Mouse (Mus musculus): Measurements from ENCODE around the gene Lag3. TPM values are rescaled to one million over a fixed set of nuclear protein-coding genes. Genes with fewer than 3 reads are reported as not detected.

Gene Lag3
- polyA plus RNA-seq (2014; fragmentation: Nextera tagmentation; extraction: Ambion mirVana), result 1.6 and 1.7 TPM in 2 replicates

DNA sequence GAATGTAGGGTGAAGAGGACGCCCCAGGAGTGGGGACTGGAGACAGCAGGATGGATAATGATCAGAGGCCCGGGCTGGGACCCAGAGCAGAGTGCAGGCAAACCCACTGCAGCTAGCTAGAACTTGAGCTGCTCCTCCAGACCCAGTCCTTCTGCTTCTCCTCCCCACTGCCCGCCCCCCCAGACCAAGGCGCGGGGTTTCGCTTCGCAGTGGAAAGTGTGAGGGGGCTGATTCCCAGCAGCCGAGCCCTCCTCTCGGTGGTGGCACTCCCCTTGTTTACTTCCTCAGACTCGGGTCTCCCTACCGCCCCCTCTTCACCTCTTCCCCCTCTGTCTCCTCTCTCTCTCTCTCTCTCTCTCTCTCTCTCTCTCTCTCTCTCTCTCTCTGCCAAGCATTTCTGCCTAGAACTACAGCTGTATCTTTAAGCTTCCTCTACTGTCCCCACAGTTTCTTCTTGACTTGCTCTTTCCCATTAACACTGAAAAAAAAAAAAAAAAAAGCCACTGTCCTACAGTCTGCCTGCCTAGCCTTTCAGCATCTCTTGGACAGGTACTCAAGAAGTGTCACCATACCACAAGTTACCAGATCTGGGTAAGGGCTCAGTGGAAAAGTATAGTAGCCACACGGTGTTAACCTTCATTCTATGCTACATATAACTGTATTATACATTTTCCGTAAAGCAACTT, at the start of gene Lag3:
Gene Lag3, minus strand, starts transcription at position 173 of the 686 bp plus-strand sequence.
- ATAC-seq (ENCODE audit: low FRiP score, low TSS enrichment), result no peak
- 20% methylated on average over 11 of the region's 13 CpGs for WGBS
- H3K9me3 ChIP-seq (ENCODE audit: control insufficient read depth, low read length), result no peaks in the 10 kb centered on the region
- H3K27ac ChIP-seq (ENCODE audit: low read depth, low read length), result no peak within 1 kb of the TSS
- H3K9ac ChIP-seq (ENCODE audit: low read depth, low read length), result no peak within 1 kb of the TSS
- peaks cover 32% of the 10 kb centered on the region for H3K4me1 ChIP-seq (ENCODE audit: control insufficient read depth, insufficient read depth, low read length)
- no peak within 1 kb of the TSS for H3K4me3 ChIP-seq (ENCODE audit: low read length)
- H3K4me2 ChIP-seq (replicated peaks; ENCODE audit: low read depth, low read length), result no peak within 1 kb of the TSS; the same call in 1 of the 2 replicates
- H3K36me3 ChIP-seq (ENCODE audit: control insufficient read depth, insufficient read depth, low read length), result peaks cover 22% of the 10 kb centered on the region
- H3K27me3 ChIP-seq (ENCODE audit: control insufficient read depth, insufficient read depth, low read length), result 0 out of 2 replicates have a peak, but pooled peaks cover 3% of the 10 kb centered on the region

DNA sequence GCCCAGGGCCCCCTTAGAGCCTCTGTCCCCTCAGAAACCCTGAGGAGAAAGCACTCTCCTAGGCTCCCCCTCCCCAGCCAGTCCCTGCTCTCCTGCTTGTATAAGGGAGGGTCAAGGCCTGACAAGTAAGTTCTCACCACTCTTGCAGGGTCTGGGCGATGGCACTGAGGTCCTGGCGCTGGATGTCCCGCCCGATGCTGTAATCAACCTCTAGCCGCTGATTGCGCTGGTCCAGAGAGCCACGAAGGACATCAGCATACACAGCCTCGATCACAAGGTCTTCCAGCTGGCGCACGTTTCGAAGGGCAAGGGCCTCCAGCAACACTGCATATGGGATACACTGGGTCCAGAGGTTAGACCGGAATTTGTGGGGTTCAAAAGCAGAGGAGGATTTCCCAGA, 49.5 kb upstream of the Lag3 start:
- Histone ChIP-seq H3K4me3 (ENCODE audit: low read length) (no peak overlapping the region), H3K36me3 (ENCODE audit: control insufficient read depth, insufficient read depth, low read length) (peaks cover 52% of the 10 kb centered on the region), H3K9me3 (ENCODE audit: control insufficient read depth, low read length) (no peaks in the 10 kb centered on the region), H3K4me1 (ENCODE audit: control insufficient read depth, insufficient read depth, low read length) (peaks cover 6% of the 10 kb centered on the region; the same call in 1 of the 2 replicates), H3K27me3 (ENCODE audit: control insufficient read depth, insufficient read depth, low read length) (no peaks in the 10 kb centered on the region), H3K9ac (ENCODE audit: low read depth, low read length) (no peak overlapping the region), H3K27ac (ENCODE audit: low read depth, low read length) (no peak overlapping the region), H3K4me2 (replicated peaks; ENCODE audit: low read depth, low read length) (no peak overlapping the region)
- ATAC-seq (ENCODE audit: low FRiP score, low TSS enrichment), result no peak
- 93% methylated on average over 12 of the region's 12 CpGs for WGBS

DNA sequence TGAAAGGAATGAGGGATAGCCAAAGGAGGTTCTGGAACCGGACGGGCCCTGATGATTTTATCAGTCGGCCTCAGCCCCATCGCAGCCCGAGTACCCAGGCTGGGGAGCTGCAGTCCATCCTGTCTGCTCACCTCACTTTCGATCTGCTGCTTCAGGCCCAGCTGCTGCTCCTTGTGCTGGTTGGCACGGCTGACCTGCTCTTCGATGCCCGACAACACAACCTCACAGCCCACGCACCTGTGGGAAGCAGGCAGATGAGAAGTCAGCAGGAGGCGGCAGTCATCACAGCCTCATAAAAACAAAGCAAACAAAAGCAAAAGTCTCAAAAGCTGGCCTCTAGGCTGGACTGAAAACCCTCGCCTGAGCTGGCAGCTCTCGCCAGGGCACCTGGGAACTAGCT, 48.5 kb upstream of the Lag3 start:
- H3K9ac ChIP-seq (ENCODE audit: low read depth, low read length), result no peak overlapping the region
- peaks cover 56% of the 10 kb centered on the region for H3K36me3 ChIP-seq (ENCODE audit: control insufficient read depth, insufficient read depth, low read length)
- H3K27ac ChIP-seq (ENCODE audit: low read depth, low read length), result no peak overlapping the region
- 88% methylated on average over 13 of the region's 13 CpGs for WGBS
- H3K4me3 ChIP-seq (ENCODE audit: low read length), result no peak overlapping the region
- H3K4me2 ChIP-seq (replicated peaks; ENCODE audit: low read depth, low read length), result no peak overlapping the region
- no peaks in the 10 kb centered on the region for H3K27me3 ChIP-seq (ENCODE audit: control insufficient read depth, insufficient read depth, low read length)
- peaks cover 6% of the 10 kb centered on the region; the same call in 1 of the 2 replicates for H3K4me1 ChIP-seq (ENCODE audit: control insufficient read depth, insufficient read depth, low read length)
- no peak for ATAC-seq (ENCODE audit: low FRiP score, low TSS enrichment)
- H3K9me3 ChIP-seq (ENCODE audit: control insufficient read depth, low read length), result no peaks in the 10 kb centered on the region

DNA sequence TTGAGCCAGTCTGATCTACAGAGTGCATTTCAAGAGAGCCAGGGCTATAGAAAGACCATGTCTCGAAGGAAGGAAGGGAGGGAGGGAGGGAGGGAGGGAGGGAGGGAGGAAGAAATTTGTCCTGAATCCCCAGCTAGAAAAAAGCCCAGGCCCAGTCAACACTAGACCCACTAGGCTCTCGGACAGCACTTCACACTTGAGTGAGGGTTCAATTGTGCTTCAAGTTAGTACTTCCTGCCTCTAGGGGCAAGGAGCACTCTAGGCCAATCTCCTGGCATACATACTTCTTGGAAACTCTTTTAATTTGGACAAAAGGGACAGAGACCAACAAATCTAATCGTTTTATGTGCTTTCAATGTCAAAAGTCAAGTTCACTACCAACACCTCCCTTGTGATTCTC, 46.6 kb upstream of the Lag3 start:
- Histone ChIP-seq H3K27ac (ENCODE audit: low read depth, low read length) (no peak overlapping the region), H3K4me2 (replicated peaks; ENCODE audit: low read depth, low read length) (no peak overlapping the region), H3K4me1 (ENCODE audit: control insufficient read depth, insufficient read depth, low read length) (no peaks in the 10 kb centered on the region), H3K4me3 (ENCODE audit: low read length) (no peak overlapping the region), H3K36me3 (ENCODE audit: control insufficient read depth, insufficient read depth, low read length) (peaks cover 56% of the 10 kb centered on the region), H3K9me3 (ENCODE audit: control insufficient read depth, low read length) (no peaks in the 10 kb centered on the region), H3K9ac (ENCODE audit: low read depth, low read length) (no peak overlapping the region), H3K27me3 (ENCODE audit: control insufficient read depth, insufficient read depth, low read length) (no peaks in the 10 kb centered on the region)
- 63% methylated on average over 3 of the region's 3 CpGs for WGBS
- ATAC-seq (ENCODE audit: low FRiP score, low TSS enrichment), result no peak

DNA sequence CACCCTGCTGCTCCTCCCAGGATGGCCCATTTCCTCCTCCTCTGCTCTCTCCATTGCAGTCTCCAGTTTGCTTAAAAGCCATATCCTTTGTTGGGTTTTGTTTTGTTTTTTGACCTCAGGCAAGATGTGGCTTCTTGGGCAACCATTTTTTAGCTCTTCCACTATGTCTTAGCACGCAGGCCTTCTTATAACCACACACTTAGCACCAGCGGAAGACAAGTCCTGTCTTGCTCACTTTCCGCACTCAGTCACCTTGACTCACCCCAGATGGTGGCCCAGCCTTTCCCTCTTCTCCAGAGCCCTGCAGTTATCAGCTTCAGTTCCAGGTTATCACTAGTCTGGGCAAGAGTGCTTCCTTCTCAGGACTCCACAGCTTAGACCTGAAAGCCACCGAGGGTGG, 43.7 kb upstream of the Lag3 start:
- H3K27ac ChIP-seq (ENCODE audit: low read depth, low read length), result no peak overlapping the region
- 91% methylated on average over 4 of the region's 4 CpGs for WGBS
- H3K27me3 ChIP-seq (ENCODE audit: control insufficient read depth, insufficient read depth, low read length), result no peaks in the 10 kb centered on the region
- H3K4me3 ChIP-seq (ENCODE audit: low read length), result no peak overlapping the region
- H3K4me1 ChIP-seq (ENCODE audit: control insufficient read depth, insufficient read depth, low read length), result no peaks in the 10 kb centered on the region
- no peak for ATAC-seq (ENCODE audit: low FRiP score, low TSS enrichment)
- H3K9ac ChIP-seq (ENCODE audit: low read depth, low read length), result no peak overlapping the region
- no peak overlapping the region for H3K4me2 ChIP-seq (replicated peaks; ENCODE audit: low read depth, low read length)
- H3K36me3 ChIP-seq (ENCODE audit: control insufficient read depth, insufficient read depth, low read length), result peaks cover 36% of the 10 kb centered on the region
- H3K9me3 ChIP-seq (ENCODE audit: control insufficient read depth, low read length), result peaks cover 4% of the 10 kb centered on the region

DNA sequence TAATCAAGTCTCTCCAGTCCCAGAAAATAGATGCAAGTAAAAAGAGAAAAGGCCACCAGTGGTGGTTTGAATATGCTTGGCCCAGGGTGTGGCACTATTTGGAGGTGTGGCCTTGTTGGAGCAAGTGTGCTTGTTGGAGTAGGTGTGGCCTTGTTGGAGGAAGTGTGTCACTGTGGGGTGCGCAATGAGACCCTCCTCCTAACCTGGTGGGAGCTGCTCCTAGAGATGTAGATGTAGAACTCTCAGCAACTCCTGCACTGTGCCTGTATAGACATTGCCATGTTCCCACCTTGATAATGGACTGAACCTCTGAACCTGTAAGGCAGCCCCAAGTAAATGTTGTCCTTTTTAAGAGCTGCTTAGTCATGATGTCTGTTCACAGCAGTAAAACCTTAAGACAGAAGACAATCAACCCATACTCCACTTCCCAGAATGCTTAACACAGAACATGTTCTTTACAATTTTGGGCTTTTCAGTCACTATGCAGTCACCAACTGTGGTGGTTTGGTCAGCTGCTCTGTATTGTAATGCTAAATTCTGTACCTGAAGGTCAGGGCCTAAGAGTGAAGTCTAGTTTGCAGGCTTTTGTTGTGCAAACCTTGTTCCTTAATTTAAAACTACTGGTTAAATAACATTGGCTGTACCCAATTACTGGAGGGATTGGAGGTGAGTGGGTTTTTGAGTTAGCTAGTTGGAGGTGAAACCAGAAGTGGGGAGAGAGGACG, 42.6 kb upstream of the Lag3 start:
- Histone ChIP-seq H3K4me3 (ENCODE audit: low read length) (no peak overlapping the region), H3K4me1 (ENCODE audit: control insufficient read depth, insufficient read depth, low read length) (no peaks in the 10 kb centered on the region), H3K36me3 (ENCODE audit: control insufficient read depth, insufficient read depth, low read length) (peaks cover 25% of the 10 kb centered on the region), H3K9ac (ENCODE audit: low read depth, low read length) (no peak overlapping the region), H3K27ac (ENCODE audit: low read depth, low read length) (no peak overlapping the region), H3K4me2 (replicated peaks; ENCODE audit: low read depth, low read length) (no peak overlapping the region), H3K27me3 (ENCODE audit: control insufficient read depth, insufficient read depth, low read length) (no peaks in the 10 kb centered on the region), H3K9me3 (ENCODE audit: control insufficient read depth, low read length) (peaks cover 4% of the 10 kb centered on the region)
- no peak for ATAC-seq (ENCODE audit: low FRiP score, low TSS enrichment)
- WGBS, result 92% methylated on average over 2 of the region's 2 CpGs

DNA sequence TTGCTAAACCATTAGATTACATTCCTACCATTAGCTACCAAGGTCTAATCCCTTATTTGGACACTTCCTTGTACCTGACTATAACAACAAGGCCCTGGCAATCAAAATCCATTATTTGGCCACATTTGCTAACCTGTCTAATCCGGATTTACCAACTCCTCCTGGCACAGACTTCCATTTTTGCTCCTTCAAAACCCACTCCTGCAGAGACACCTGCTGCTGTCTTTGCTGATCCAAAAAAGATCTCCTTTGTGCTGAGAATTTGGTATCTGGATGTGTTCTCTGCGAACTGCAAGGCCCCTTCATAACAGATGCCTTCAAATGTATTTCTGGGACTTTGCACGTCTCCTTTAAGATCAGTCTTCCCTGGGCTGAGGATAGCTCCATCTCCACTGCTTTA, 32.0 kb upstream of the Lag3 start:
- no peak overlapping the region for H3K9ac ChIP-seq (ENCODE audit: low read depth, low read length)
- H3K27me3 ChIP-seq (ENCODE audit: control insufficient read depth, insufficient read depth, low read length), result no peaks in the 10 kb centered on the region
- no peaks in the 10 kb centered on the region for H3K4me1 ChIP-seq (ENCODE audit: control insufficient read depth, insufficient read depth, low read length)
- H3K4me2 ChIP-seq (replicated peaks; ENCODE audit: low read depth, low read length), result no peak overlapping the region
- no peak overlapping the region for H3K4me3 ChIP-seq (ENCODE audit: low read length)
- no peak for ATAC-seq (ENCODE audit: low FRiP score, low TSS enrichment)
- no peak overlapping the region for H3K27ac ChIP-seq (ENCODE audit: low read depth, low read length)
- WGBS, result 92% methylated on average over 3 of the region's 3 CpGs
- no peaks in the 10 kb centered on the region for H3K9me3 ChIP-seq (ENCODE audit: control insufficient read depth, low read length)
- H3K36me3 ChIP-seq (ENCODE audit: control insufficient read depth, insufficient read depth, low read length), result peaks cover 9% of the 10 kb centered on the region; the same call in 1 of the 2 replicates

DNA sequence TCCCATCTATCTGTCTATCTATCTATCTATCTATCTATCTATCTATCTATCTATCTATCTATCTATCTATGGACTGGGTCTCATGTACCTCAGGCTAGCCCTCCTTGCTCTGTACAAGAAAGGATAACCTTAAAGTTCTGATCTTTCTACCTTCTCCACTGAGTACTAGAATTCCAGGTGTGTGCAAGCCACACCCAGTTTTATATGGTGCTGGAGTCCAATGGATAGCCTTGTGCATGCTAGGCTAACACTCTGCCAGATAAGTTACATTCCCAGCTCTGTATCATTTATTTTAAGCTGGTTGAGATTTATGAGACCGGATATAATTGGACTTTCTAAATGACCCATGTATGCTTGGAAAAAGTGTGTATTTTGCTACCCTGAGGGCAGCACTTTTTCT, 30.2 kb upstream of the Lag3 start:
- H3K36me3 ChIP-seq (ENCODE audit: control insufficient read depth, insufficient read depth, low read length), result peaks cover 27% of the 10 kb centered on the region
- H3K4me3 ChIP-seq (ENCODE audit: low read length), result no peak overlapping the region
- no peak overlapping the region for H3K4me2 ChIP-seq (replicated peaks; ENCODE audit: low read depth, low read length)
- no peak for ATAC-seq (ENCODE audit: low FRiP score, low TSS enrichment)
- WGBS, result 96% methylated on average over 1 of the region's 1 CpGs
- no peaks in the 10 kb centered on the region for H3K27me3 ChIP-seq (ENCODE audit: control insufficient read depth, insufficient read depth, low read length)
- no peaks in the 10 kb centered on the region for H3K9me3 ChIP-seq (ENCODE audit: control insufficient read depth, low read length)
- no peak overlapping the region for H3K9ac ChIP-seq (ENCODE audit: low read depth, low read length)
- no peaks in the 10 kb centered on the region for H3K4me1 ChIP-seq (ENCODE audit: control insufficient read depth, insufficient read depth, low read length)
- H3K27ac ChIP-seq (ENCODE audit: low read depth, low read length), result no peak overlapping the region

DNA sequence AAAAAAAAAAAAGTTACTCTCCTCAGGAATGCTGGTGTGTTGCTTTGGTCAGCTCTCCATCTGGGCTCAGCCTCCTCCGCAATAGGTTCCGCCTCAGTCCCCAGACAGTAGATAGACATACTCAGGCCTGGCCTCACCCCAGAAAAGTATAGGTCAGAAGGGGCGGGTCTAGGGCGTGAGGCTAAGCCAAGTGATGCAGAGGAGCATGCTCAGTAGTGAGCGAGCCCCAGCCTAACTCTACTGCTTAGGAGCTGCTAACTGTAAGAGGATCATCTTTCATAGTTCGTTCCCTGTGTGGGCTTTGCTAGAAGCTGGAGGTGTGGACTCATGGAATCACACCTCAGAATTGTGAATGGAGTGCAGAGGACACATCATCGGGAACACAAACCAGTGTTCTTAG, 27.0 kb upstream of the Lag3 start:
- Histone ChIP-seq H3K4me2 (replicated peaks; ENCODE audit: low read depth, low read length) (no peak overlapping the region), H3K9me3 (ENCODE audit: control insufficient read depth, low read length) (no peaks in the 10 kb centered on the region), H3K27ac (ENCODE audit: low read depth, low read length) (no peak overlapping the region), H3K9ac (ENCODE audit: low read depth, low read length) (no peak overlapping the region), H3K36me3 (ENCODE audit: control insufficient read depth, insufficient read depth, low read length) (peaks cover 57% of the 10 kb centered on the region), H3K4me1 (ENCODE audit: control insufficient read depth, insufficient read depth, low read length) (0 out of 2 replicates have a peak, but pooled peaks cover 9% of the 10 kb centered on the region), H3K4me3 (ENCODE audit: low read length) (no peak overlapping the region), H3K27me3 (ENCODE audit: control insufficient read depth, insufficient read depth, low read length) (no peaks in the 10 kb centered on the region)
- 85% methylated on average over 7 of the region's 7 CpGs for WGBS
- no peak for ATAC-seq (ENCODE audit: low FRiP score, low TSS enrichment)

Data from kidney, embryonic 14.5 days (tissue).